Mouse (Mus musculus): ENCODE data around the gene Camkk1. TPM values are rescaled to one million over a fixed set of nuclear protein-coding genes. Genes with fewer than 3 reads are reported as not detected.
A peak's percentile ranks its signal among the peaks of the same experiment; 100 is the strongest.

Camkk1 gene
- polyA plus RNA-seq, 1 experiment from 2014 or later, result 19.6 TPM

DNA sequence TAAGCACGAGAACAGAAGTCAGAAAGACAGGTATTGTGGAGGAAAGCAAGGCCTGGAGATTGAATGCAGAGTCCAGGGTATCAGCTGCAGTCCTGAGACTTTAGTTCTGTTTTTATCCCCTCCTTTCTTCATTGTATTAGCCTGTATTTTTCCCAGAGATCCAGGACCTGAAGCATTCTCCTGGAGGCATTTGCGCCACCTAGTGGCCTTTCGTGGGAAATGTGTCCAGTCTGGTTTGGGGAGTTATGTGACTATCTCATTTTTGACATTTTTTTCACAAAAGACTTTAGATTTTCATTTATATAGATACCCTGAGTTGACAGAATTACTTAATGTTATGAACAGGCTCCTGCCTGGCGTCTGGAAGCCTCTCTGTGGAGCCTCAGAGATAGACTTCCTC lies 30.5 kb downstream of the Camkk1 start:
- peak; percentile 65 for DNase-seq (ENCODE audit: low spot score)

DNA sequence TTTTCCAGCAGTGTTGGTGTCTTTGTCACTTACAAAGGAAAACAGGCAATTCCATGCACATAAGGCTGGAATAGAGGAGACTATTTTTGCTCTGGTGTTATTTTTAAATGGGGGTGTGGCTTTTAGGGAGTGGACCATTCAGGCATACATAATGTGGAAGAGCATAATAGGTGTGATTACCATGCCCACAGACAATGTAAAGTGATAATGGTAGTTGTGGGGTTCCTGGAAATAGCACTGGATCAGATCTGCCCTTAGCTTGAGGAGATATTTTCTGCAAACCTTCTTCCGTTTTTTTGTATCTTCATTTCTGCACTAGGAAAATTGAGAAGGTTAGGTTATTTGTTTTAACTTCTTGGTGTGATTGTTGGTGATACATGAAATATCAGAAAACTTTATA lies 34.0 kb downstream of the Camkk1 start:
- DNase-seq (ENCODE audit: low spot score), result no peak

DNA sequence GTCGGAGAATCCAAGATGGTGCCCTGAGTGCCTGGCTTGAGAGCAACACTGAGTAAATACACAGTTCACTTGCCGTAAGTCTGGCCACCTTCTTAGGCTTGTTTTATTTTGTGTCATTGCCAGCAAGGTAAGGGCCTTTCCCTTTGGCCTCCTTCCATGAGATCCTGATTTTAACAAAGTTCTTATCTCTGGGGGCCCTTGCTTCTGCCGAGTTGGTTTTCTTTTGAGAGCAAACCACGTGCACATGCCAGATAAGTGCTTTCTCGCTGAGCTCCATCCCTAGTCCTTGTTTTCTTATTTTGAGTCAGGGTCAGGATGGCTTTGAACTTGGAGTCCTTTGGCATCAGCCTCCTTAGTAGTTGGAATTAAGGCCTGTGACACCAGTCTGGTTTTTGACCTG lies 38.9 kb downstream of the Camkk1 start:
- no peak for DNase-seq (ENCODE audit: low spot score)

DNA sequence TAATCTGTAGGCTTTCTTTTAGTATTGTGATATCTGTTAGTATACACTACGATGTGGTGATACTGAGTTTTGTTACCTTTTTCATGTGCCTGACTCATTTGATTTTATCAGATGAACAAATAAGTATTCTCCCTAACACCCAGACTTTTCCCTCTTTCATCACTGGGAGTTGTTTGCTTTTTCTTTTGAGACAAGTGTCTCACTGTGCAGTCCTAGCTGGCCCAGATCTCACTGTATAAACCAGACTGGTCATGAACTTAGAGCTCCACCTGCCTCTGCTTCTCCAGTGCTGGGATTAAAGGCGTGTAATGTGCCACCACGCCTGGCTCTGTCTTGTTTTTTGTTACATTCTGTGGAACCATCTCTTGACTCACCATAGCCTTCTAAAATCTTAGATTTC lies 40.8 kb downstream of the Camkk1 start:
- DNase-seq (ENCODE audit: low spot score), result no peak

DNA sequence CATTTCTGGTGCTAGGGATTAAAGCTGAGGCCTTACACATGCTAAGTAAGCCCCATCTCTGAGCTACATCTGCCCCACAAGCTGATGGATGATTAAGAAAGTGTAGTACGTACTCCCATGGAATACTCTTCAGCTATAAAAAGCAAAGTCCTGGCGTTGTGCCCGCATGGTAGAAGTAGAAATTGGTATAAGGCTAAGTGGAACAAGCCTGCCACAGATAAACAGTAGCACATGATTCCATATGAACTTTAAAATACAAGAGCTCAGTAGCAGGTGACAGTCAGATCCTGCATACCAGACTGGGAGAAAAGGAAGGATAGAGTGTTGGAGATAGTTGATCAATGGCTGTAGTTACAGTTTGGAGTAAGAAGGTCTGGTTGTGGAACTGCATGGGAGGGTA lies 42.6 kb downstream of the Camkk1 start:
- DNase-seq (ENCODE audit: low spot score), result no peak

DNA sequence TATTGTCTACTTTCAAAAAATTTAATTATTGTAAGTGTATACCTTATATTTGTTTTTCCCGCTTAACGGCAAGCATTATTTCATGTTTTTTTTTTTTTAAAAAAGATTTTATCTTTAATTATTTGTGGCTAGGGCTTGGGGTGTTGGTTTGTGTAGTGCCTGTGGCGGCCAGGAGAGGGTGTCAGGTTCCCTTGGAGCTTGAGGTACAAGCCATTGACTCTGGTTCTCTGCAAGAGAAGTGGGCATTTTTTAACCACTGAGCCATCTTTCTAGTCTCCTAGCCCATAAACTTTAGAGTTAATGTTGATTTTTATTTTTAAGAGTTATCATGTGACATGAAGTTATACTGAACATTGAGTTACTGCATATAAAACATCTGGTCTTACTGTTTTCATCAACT lies 53.0 kb downstream of the Camkk1 start:
- DNase-seq (ENCODE audit: low spot score), result peak; percentile 47

DNA sequence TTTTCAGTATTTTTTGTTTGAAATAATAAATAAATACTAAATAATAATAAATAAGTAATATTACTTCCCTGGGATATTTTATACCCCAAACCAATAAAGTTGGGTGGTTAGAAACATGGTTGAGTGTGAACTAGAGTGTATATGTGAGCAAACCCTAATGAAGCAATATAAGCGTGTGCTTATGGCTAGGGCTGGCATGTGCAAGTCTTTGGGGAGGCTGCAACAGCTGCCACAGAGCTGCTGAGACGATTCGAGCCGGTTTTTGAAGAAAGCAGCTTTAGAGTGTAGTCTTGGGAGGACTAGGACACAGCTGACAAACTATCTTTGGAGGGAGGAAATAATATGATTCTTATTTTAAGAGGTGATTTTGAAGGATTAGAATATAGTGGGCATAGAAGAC lies 57.5 kb downstream of the Camkk1 start:
- DNase-seq (ENCODE audit: low spot score), result no peak

DNA sequence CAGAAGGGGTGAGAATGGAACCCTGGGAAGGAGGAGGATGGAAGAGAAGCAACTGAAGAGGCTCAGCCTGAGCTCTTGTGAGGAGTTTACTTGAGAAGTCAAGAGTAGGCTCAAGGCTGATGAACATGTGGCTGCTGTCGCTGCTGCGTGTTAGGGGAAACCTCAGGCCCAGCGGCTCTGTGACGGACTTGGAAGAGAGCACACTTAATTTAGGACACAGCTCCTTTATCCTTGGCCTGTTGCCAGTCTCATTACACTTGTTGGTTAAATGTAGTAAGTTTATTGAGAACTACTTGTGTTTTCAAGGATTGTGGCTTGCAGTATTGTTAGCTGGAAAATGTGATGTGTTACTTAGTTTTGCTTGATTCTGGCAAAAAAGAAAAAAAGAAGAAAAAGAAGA lies 57.9 kb downstream of the Camkk1 start:
- no peak for DNase-seq (ENCODE audit: low spot score)

DNA sequence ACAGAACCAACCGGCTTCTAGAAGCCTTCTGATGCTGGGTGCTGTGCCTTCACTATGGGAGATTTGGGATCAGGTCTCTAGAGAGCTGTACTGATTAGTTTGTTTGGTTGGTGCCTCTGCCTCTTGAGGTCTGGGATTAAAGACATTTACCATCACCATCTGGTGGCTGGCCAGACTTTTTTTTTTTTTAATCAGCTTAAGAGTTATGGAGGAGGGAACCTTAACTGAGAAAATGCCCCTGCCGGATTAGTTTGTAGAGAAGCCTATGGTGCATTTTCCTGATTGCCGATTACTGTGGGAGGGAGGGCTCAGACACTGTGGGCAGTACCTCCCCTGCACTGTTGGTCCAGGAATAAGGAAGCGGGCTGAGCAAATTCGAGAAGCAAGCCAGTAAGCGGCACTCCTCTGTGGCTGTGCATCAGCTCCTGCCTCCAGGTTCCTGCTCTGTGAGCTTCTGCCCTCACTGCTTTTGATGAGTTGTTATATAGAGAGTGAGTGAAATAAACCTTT lies 58.5 kb downstream of the Camkk1 start:
- no peak for DNase-seq (ENCODE audit: low spot score)

DNA sequence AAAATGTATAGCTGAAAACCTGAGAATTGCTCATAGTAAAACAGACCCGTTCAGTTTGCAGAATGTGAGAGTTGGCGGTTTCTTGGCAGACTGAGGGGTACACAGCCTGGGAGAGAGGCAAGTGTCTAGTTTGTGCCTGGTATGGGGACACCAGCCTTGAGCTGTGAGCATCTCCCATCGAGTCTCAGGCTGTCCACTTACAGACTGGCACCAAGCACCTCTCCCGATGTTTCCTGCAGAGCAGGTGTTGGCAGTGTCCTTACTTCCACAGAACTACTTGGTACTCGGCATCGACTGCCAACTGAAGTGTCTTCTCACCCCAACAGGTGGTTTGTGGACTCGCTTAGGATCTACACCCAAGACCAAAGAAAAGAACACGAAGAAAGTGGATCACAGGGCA lies 59.8 kb downstream of the Camkk1 start:
- no peak for DNase-seq (ENCODE audit: low spot score)

DNA sequence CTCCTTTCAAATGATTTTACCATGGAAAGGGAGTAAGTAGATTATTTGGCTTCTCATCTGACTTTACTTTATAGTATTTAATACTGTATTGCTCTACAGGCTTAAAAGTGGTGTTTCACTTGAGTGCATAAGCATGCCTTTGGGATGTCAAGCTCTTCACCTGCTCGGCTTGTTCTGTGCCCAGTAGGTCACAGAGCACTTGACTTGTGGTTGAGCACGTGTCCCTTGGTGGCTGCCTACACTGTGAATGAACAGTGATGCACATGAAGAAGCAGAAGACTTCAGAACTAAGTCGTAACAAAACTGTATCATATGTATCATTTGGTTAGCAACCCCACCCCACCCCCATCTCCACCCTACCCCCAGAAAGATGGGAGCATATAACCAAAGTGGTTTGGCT lies 61.5 kb downstream of the Camkk1 start:
- DNase-seq (ENCODE audit: low spot score), result no peak

DNA sequence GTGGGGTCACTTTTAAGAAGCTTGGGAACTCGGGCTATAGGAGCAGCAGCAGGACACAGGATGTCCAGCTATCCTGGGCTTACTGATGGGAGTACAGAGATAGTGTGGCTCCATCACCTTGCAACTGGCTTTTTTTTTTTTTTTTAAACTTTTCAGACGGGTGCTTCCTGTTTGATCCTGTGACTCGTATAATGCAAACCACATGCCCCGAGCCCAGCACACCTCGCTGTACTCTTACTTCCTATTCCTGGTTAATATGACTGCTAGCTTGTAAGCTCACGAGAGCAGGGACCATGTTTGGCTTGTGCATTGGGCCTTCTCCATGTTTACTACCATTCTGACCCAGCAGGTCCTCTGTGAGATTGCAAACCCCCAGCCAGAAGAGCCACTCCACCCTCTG lies 65.5 kb downstream of the Camkk1 start:
- DNase-seq (ENCODE audit: low spot score), result peak; percentile 60

DNA sequence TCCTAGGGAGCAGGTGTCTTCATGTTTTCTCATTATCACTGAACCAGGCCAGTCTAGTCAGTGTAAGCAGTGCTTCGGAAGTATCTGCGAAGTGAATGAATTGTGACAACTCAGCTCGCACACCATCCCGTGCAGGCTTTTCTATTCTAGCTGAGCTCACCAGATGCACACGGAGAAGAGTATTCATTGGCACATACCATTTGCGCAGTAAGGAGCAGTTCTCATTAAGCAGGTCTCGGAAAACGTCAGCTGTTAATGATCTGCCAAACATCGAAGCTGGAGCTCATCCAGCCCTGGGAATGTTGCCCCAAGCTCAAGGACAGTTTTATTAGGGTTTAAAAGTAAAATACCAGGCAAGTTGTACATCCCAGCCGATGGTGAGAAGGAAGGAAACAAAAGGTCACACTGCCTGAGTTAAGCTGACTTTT lies 66.0 kb downstream of the Camkk1 start:
- no peak for DNase-seq (ENCODE audit: low spot score)

DNA sequence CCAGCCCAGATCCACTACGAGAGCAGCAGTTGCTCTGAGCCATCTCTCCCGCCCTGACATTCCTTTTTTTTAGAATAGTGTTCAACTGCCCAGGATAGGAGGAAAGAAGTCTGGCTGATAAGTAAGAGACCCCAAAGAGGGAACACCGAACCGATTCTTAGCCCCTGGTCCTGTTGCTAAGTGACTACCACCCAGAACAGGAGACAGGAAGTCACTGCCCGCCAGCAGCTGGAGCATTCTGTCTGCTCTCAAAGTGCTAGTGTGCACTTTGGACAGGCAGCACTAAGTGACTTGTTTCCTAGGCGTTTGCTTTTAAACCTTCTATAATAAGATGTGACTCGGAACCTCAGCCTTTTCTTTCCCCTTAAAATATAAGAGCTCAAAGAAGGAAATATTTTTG lies 66.6 kb downstream of the Camkk1 start:
- peak; percentile 42 for DNase-seq (ENCODE audit: low spot score)

DNA sequence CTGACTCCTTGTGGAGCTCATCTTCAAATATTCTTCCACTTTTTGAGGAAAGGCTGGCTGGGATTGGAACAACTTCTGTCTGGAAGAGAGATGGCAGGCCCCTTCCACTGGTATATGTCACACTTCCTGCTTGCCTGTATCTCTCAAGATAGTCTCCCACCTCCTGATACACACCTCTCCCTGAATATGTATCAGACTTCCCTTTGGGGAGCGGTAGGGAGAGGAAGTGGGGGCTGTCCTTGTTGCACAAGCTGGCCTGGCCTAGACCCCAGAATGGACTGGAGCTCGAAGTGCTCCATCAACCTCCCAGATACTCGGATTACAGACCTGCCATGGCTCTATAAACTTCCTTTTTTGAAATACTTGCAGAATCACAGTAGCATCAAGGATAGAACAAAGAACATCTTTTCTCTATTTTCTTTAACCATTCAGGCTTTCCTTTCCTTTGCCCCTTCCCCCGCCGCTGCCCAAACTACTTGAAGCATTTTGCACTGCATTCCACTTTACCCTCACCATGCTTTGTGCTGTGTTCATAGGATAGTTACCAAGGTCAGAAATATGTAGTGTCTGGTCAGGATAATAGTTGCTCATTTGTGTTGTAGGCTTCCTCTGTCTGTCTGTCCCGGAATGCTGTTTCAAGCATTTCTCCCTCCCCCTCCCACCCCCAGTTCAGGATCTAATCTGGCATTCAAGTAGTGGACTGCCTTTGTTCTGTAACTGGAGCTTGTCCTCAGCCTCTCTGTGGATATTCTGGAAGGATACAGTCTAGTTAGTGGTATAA lies 69.1 kb downstream of the Camkk1 start:
- no peak for DNase-seq (ENCODE audit: low spot score)

DNA sequence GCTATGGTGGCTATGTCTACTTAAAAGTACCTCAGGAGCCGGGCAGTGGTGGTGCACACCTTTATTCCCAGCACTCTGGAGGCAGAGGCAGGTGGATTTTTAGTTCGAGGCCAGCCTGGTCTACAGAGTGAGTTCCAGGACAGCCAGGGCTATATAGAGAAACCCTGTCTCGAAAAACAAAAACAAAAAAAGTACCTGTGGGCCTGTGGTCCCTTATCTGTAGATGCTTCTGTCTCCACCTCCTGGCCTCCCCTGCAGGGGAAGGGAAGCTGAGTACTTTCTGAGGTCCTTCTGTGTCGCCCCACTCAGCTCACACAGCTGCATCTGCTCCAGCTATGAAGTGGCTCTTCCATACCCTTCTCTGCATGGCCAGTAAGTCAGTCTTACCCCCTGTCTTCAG lies 71.5 kb downstream of the Camkk1 start, which contains the start of gene Itgae:
Gene Itgae, plus strand, starts transcription at position 301 of the 400 bp plus-strand sequence.
- no peak for DNase-seq (ENCODE audit: low spot score)

DNA sequence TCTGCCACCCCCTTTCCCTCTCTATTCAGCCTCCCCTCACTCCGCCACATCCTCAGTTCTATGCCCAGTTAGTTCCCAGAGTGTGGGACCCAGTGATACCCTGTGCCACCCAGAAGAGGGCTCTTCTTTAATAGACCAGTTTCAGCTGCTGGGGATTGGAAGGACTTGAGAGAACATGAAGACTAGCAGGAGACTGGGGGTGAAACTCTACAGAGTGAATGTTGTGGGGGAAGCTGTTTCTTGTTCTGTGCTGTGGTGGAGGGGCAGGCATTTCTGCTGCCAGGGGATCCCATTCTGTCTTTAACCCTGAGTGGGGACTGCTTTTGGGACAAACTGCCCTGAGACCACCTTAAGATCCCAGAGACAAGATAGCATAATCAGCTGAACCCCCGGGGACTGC lies 72.0 kb downstream of the Camkk1 start:
- no peak for DNase-seq (ENCODE audit: low spot score)

Other genes with a start within 250 kb of the Camkk1 start
- 5.4 and 6.0 TPM in 2 replicates for gene Cyb5d2, start 222.9 kb upstream of the Camkk1 start, polyA plus RNA-seq (2015; fragmentation: Nextera tagmentation; extraction: Ambion mirVana)
- gene Zzef1, start 222.8 kb upstream of the Camkk1 start, polyA plus RNA-seq (2015; fragmentation: Nextera tagmentation; extraction: Ambion mirVana), result 10.4 and 14.9 TPM in 2 replicates
- 102 and 111 TPM in 2 replicates for gene Atp2a3, start 57.8 kb upstream of the Camkk1 start, polyA plus RNA-seq (2015; fragmentation: Nextera tagmentation; extraction: Ambion mirVana)
- 61.5 and 71.4 TPM in 2 replicates for gene P2rx1, start 19.9 kb upstream of the Camkk1 start, polyA plus RNA-seq (2015; fragmentation: Nextera tagmentation; extraction: Ambion mirVana)
- gene Ncbp3, start 28.8 kb downstream of the Camkk1 start, polyA plus RNA-seq (2015; fragmentation: Nextera tagmentation; extraction: Ambion mirVana), result 9.0 and 13.3 TPM in 2 replicates
- gene Itgae, start 71.6 kb downstream of the Camkk1 start, polyA plus RNA-seq (2015; fragmentation: Nextera tagmentation; extraction: Ambion mirVana), result 8.0 and 10.5 TPM in 2 replicates
- gene Haspin, start 119.3 kb downstream of the Camkk1 start, polyA plus RNA-seq (2015; fragmentation: Nextera tagmentation; extraction: Ambion mirVana), result 19.7 and 22.0 TPM in 2 replicates
- gene P2rx5, start 141.4 kb downstream of the Camkk1 start, polyA plus RNA-seq (2015; fragmentation: Nextera tagmentation; extraction: Ambion mirVana), result 0.33 and 0.51 TPM in 2 replicates
- 156 and 166 TPM in 2 replicates for gene Emc6, start 158.0 kb downstream of the Camkk1 start, polyA plus RNA-seq (2015; fragmentation: Nextera tagmentation; extraction: Ambion mirVana)
- gene Tax1bp3, start 158.1 kb downstream of the Camkk1 start, polyA plus RNA-seq (2015; fragmentation: Nextera tagmentation; extraction: Ambion mirVana), result 116 and 119 TPM in 2 replicates
- gene Ctns, start 180.0 kb downstream of the Camkk1 start, polyA plus RNA-seq (2015; fragmentation: Nextera tagmentation; extraction: Ambion mirVana), result 13.2 and 13.9 TPM in 2 replicates
- gene Shpk, start 180.5 kb downstream of the Camkk1 start, polyA plus RNA-seq (2015; fragmentation: Nextera tagmentation; extraction: Ambion mirVana), result 2.2 and 2.8 TPM in 2 replicates
- not detected in 2 replicates for gene Trpv1, start 215.3 kb downstream of the Camkk1 start, polyA plus RNA-seq (2015; fragmentation: Nextera tagmentation; extraction: Ambion mirVana)
- 0.04 TPM in 2 replicates for gene Trpv3, start 248.4 kb downstream of the Camkk1 start, polyA plus RNA-seq (2015; fragmentation: Nextera tagmentation; extraction: Ambion mirVana)